Mouse (Mus musculus) retina, postnatal 7 days (tissue): Measurements from ENCODE around the gene Gpr39.
A peak's percentile ranks its signal among the peaks of the same experiment; 100 is the strongest.

Experiments
- DNase-seq: peaks from one replicate; pipeline ENCODE4 v3.0.0-alpha.2; 2012; ENCODE audit warnings: low read depth, low spot score

Gene Gpr39

DNA sequence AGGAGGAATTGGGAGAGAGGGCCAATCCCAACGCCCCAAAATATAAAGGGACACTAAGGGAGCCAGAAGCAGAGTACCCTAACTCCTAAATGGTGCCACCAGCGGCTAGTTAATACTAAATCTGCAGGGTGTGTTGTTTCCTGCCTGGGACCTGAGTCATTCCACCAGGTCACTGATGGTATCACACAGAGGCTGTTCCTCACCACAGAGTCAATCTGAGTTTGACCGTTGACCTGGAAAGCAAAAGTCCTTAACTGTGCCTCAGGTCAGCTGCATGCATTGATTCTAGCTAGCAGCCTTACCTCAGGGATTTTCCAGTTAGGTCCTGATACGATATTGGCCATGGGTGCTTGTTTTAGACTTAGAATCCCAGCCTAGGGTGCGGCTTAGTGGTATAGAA lies 17.5 kb downstream of the Gpr39 start:
- no peak for DNase-seq

- DNase-seq = no peak
Observed at GRCm38 (mm10) chr1:125701101-125701590, 24.4 kb downstream of the Gpr39 start.

- no peak for DNase-seq
Observed at GRCm38 (mm10) chr1:125701773-125702172, 25.0 kb downstream of the Gpr39 start.

- no peak for DNase-seq
Observed at GRCm38 (mm10) chr1:125702326-125702725, 25.5 kb downstream of the Gpr39 start.

DNA sequence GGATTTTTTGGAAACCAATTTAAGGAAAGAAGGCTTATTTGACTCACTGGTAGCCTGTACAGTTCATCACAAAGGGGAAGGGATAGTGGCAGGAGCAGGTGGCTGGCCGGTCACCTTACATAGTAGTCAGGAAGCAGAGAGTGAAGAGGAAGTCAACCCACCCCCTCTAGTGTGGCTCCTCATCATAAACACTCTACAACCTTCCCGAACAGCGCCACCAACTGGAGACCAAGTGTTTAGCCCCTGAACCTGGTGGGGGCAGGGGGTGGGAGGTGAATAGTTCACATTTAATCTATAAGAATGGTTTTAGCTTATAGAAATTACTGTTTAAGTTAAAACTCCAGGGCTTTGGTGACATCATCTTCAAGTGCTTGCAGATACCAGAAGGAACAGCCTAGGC lies 28.6 kb downstream of the Gpr39 start:
- DNase-seq = no peak

- DNase-seq = no peak
Observed at GRCm38 (mm10) chr1:125715286-125715685, 38.5 kb downstream of the Gpr39 start.

DNA sequence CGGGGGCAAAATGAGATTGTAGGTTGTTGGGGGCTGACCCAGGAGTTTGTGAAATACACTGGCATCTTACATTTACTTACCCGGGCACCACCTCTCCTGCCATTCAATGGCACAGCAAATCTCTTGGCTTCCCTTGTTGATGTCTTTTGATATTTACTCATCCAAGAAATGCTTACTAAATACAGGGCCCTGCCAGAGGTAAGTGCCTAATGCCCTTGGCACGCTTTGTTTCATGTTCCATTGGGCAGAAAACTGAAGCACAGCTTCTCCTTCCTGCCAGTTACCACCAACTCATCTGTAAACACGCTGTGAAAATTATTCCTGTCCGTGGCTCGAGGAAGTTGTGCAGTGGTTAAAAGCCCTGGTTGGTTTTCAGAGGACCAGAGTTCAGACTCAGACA lies 39.4 kb downstream of the Gpr39 start:
- DNase-seq = no peak

DNA sequence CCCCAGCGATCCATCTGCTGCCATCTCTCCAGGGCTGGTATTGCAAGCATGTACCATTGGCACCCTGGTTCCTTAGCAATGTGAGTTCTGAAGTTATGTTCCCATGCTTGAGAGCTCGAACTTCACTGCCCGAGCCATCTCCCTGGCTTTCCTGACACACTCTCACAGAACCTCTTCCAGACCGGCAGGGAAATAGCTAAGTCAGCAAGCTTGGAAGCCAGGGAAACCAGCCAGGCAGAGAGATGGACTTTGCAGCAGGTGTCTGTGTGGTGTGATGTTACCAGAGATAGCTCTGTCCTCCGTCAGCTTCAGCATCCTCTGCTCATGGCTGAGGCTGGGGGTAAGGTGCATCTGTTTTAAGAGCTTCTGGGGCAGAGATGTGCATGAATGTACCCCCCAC lies 41.1 kb downstream of the Gpr39 start:
- no peak for DNase-seq

GRCm38 (mm10) chr1:125719127-125719526 lies 42.3 kb downstream of the Gpr39 start:
- DNase-seq = no peak

GRCm38 (mm10) chr1:125721104-125721758 lies 44.4 kb downstream of the Gpr39 start:
- DNase-seq = no peak

DNA sequence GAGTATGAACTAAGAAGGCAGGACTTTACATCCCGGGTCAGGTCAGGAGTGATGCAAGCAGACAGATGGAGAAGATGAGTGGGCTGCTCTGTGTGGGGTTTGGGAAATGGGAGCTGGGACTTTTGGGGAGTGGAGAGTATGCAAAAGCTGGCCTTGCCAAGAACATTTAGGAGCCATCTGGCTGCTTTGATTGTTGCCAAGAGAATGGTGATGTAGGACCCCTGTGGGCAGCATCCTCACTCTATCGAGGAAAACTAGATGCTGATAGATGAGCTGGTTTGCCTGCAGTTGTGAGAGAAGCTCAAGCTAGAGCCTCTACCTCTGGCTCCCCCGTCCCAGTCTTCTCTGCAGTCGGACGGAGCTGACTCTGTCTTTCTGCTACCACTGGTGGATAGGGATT lies 47.5 kb downstream of the Gpr39 start:
- DNase-seq = no peak

GRCm38 (mm10) chr1:125729025-125729565 lies 52.3 kb downstream of the Gpr39 start:
- no peak for DNase-seq

DNA sequence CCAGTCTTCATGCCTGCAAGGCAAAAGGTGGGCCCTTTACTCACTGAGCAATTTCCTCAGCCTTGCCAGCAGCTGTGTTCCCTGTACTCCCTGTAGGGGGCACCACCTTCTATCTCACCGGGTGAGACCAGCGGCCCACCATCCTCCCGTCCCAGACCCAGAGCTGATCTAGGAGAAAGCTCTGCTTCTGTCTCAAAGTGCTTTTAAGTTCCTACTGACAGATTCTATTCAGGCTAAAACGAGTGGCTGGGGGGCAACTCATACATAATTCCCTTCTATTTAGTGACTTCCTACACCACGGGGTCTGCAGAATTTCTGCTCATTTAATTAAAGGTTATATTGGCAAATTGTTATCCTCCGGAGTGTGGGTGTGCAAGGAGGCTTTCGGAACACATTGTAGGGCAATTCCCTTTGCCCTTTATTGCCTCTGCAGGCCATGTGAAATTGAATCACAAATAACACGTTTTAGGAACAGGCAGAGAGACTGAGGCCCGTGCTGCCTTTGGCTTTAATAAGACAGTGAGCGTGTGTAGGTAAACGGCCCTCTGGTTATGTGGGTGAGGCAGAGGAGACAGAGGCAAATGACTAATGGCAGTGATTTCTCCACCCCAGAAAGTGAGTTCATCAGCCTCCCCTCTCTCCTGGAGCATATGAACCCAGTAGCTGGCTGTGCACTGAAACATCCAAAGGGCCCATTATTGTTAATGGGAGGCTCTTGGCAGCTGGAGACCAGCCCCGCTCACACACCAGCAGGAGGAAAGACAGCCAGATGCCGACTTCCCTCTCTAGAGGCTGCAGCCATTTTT lies 53.1 kb downstream of the Gpr39 start:
- no peak for DNase-seq

GRCm38 (mm10) chr1:125730537-125730880 lies 53.7 kb downstream of the Gpr39 start:
- DNase-seq = no peak

- no peak for DNase-seq
Observed at GRCm38 (mm10) chr1:125731854-125732253, 55.1 kb downstream of the Gpr39 start.

DNA sequence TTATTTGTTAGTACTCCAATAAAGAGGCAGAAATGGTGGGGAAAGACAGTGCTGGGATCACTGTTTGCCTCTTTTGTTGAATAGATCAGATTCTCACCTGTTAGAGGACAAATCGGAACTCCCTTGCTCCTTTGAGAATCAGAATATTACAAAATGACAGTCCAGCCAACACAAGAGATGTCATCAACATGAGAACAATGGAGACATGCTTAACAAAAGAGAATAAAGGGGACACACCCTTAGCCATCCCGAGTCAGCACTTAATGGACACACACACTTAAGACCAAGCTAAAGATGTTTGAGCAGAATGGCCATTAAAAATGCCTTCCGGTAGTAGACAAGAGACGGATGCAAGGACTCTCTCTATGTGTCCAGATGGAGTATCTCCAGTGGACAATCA lies 68.0 kb downstream of the Gpr39 start:
- DNase-seq = no peak

- no peak for DNase-seq
Observed at GRCm38 (mm10) chr1:125755335-125755996, 78.7 kb downstream of the Gpr39 start.

GRCm38 (mm10) chr1:125759972-125760695 lies 83.3 kb downstream of the Gpr39 start:
- DNase-seq = no peak

- no peak for DNase-seq
Observed at GRCm38 (mm10) chr1:125760696-125761025, 83.9 kb downstream of the Gpr39 start.

DNA sequence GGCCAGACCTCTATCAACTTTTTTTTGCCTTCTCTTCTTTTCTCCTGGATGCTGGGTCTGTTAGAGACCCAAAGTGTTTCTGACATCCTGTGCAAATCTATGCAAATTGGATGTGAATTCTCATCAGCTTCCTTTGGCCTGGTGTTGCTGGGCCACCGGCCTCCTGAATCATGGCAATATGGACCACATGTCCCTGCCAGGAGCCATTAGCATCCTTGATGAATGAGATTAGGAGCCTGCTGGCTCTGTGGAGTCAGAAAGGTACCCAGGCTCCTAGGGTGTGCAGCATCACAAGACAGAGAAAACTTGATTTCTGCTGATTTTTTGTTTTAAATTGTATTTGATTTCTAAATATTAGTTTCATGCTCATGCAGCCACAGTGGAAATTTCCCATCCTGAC lies 85.3 kb downstream of the Gpr39 start:
- DNase-seq = no peak

GRCm38 (mm10) chr1:125789804-125790203 lies 113.0 kb downstream of the Gpr39 start:
- DNase-seq = peak; percentile 43

DNA sequence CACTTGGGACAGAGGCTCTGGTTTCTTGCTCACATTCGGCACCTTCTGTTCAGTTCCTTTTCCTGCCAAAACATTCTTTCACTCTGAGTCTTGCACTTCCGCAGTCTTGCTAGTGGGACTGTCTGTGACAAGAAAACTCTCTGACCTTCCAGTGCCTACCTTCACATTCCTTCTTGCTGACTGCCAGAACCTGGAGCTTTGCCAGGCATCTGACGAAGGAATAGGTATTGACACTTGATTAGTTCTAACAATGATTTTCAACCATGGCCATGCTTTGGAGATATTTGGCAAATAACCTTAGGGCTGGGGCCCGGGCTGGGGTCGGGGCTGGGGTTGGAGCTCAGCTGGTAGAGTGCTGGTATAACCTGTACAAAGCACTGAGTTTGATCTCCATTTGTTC lies 123.7 kb downstream of the Gpr39 start:
- no peak for DNase-seq
